Mouse (Mus musculus) ES-E14 (cell line): ENCODE measurements around the gene Dusp12. TPM values are rescaled to one million over a fixed set of nuclear protein-coding genes. Genes with fewer than 3 reads are reported as not detected.
A peak's percentile ranks its signal among the peaks of the same experiment; 100 is the strongest.

ENCODE experiments used
- DNase-seq: peaks from one replicate; pipeline ENCODE4 v3.0.0-alpha.2; 2013; ENCODE audit warnings: low read depth, low spot score
- H3K27ac ChIP-seq: 2 replicates; pipeline ENCODE4 v1.5.1; 2012; ENCODE audit warnings: low read depth, mild to moderate bottlenecking, low read length, moderate library complexity, mixed read lengths; ENCODE audit not compliant: poor library complexity, insufficient read depth, severe bottlenecking
- H3K36me3 ChIP-seq: 2 replicates; pipeline ENCODE4 v1.6.1; 2012; ENCODE audit warnings: mild to moderate bottlenecking, low read length, moderate library complexity, mixed read lengths; ENCODE audit not compliant: control insufficient read depth, poor library complexity, insufficient read depth, severe bottlenecking
- H3K4me1 ChIP-seq, 2 experiments: fragments of 150-350 bp in 1 of 2; sonication (generic) in 1 of 2; 2 replicates each; pipeline ENCODE4 v1.6.1; 2012; ENCODE audit warnings: low read length in 2 of 2, mild to moderate bottlenecking in 1 of 2, mixed read lengths in 1 of 2; ENCODE audit not compliant: control insufficient read depth in 2 of 2, insufficient read depth in 2 of 2, poor library complexity in 1 of 2
- H3K4me3 ChIP-seq, 2 experiments: fragments of 150-350 bp in 1 of 2; sonication (generic) in 1 of 2; 2 replicates each; pipeline ENCODE4 v1.5.1; 2012; ENCODE audit warnings: low read length in 2 of 2, low read depth in 1 of 2, mild to moderate bottlenecking in 1 of 2, mixed read lengths in 1 of 2; ENCODE audit not compliant: insufficient read depth in 1 of 2, poor library complexity in 1 of 2, severe bottlenecking in 1 of 2
- H3K9ac ChIP-seq: 2 replicates; pipeline ENCODE4 v1.6.1; 2012; ENCODE audit warnings: low read depth, mild to moderate bottlenecking, low read length, mixed read lengths; ENCODE audit not compliant: poor library complexity, insufficient read depth, severe bottlenecking
- H3K9me3 ChIP-seq: fragments of 150-350 bp; sonication (generic); 2 replicates; pipeline ENCODE4 v1.6.1; 2012; ENCODE audit warnings: low read depth, mild to moderate bottlenecking, low read length; ENCODE audit not compliant: control insufficient read depth, insufficient read depth
- CHD2 ChIP-seq: IDR thresholded peaks from 2 replicates; pipeline ENCODE4 v1.6.1; 2014; ENCODE audit warnings: mild to moderate bottlenecking, low read depth, low read length, inconsistent platforms
- HCFC1 ChIP-seq: IDR thresholded peaks from 2 replicates; pipeline ENCODE4 v1.6.1; 2012; ENCODE audit warnings: low read length, inconsistent platforms, borderline replicate concordance; ENCODE audit not compliant: insufficient read depth
- MAFK ChIP-seq: IDR thresholded peaks from 2 replicates; pipeline ENCODE4 v1.6.1; 2014; ENCODE audit warnings: mild to moderate bottlenecking, low read depth, low read length, inconsistent platforms; ENCODE audit not compliant: insufficient read depth
- ZC3H11A ChIP-seq: IDR thresholded peaks from 2 replicates; pipeline ENCODE4 v1.6.1; 2012; ENCODE audit warnings: low read depth, mild to moderate bottlenecking, inconsistent platforms, low read length, borderline replicate concordance
- ZNF384 ChIP-seq: IDR thresholded peaks from 2 replicates; pipeline ENCODE4 v1.6.1; 2012; ENCODE audit warnings: low read depth, low read length, inconsistent platforms
- in situ Hi-C, 2 experiments: fragments of 600-800 bp; cut with MboI; formaldehyde crosslinking; loops; one replicate each; pipeline ENCODE4 v1.15.1; 2025; ENCODE audit warnings: low sequenced_read_pairs in 2 of 2, inconsistent platforms in 1 of 2; ENCODE audit not compliant: unreplicated experiment in 2 of 2
- total RNA-seq: library from RNA; depleted of rRNA; stranded (reverse); fragments of 300-350 nt; gene quantifications from 2 replicates; pipeline ENCODE4 v1.2.3, GENCODE M21; 2012

Gene Dusp12
- total RNA-seq, 1 experiment, result 47.6 TPM

DNA sequence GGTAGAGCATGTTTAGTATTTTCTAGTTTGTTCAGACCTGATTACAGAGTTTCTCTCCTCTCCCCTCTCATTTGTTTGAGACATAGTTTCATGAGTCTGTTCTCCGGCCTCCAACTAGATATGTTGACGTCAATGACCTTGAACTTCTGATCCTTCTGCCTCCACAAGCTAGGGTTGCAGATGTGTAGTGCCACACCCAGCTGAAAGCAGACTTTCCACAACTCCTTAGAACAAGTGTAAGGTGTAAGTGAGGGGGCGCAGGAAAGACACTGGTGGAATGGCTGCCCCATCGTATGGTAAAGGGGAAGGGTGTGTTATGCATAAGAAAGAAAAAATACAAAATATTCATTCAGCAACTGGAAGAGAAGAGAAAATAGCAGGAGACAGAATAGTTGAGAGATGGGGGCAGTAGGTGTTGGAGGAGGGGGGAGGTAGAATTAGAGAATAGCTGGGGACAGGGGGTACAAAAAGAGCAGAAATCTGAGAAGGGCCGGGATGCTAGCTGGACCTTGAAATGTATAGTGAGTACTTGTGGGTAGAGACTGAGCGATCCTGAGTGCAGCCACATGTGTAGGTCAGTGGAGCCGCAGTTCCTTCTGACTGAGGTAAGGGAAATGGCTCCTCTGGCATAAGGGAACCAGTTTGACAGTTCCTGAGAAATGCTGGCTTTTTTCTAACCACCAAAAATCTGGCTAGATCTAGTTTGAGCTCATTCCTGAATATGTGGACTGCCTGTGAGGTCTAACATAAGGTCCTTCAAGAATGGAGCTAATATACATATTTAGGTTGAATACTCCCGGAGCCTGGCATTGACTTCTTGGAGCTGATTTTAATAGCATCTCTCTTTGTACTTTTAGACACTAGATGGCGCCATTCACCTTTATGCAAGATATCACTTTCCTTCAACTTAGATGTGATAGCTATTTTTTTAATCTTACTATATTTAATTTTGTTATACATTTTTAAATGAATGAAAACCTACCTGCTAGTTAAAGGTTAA lies 9.6 kb upstream of the Dusp12 start:
- Histone ChIP-seq H3K9me3 (no peaks in the 10 kb centered on the region), H3K36me3 (no peaks in the 10 kb centered on the region), H3K9ac (no peak overlapping the region; the same call in 1 of the 2 replicates), H3K4me1 (peaks cover 3 to 19% of the 10 kb centered on the region in 2 experiments; a peak in 3 of 4 replicates), H3K4me3 (no peak overlapping the region), H3K27ac (peak overlapping the region; percentile 76; the same call in 1 of the 2 replicates)
- in situ Hi-C loops, result loop anchor here (5.0 to 25.0 kb wide), 3 partner anchors 92 to 342 kb away; partner anchors contain the start of genes Apoa2 (in 1 of the 2), Fcer1g (in 1 of the 2) and Fcgr2b (in 1 of the 2)
- peak; percentile 61 for DNase-seq
- no peak for TF ChIP-seq HCFC1
- TF ChIP-seq MAFK, result no peak
- TF ChIP-seq CHD2, result no peak
- TF ChIP-seq ZC3H11A, result no peak
- no peak for TF ChIP-seq ZNF384

DNA sequence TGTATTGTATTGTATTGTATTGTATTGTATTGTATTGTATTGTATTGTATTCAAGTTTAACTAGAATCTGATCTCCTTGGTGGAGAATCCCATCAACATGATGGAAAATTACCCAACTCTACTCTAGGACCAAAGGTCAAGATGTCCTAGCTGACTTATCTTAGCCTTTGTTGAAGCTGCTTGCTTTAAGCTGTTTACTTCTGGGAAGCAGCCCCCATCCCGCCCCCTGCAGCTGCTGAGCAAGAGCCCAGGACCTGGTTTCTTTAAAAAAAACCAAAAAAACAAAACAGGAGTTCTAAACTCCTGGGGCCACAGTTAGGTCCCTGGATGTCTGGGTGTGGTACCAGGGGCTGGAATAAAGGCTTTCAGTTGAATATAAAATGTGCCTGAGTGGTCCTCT lies 6.9 kb upstream of the Dusp12 start:
- Histone ChIP-seq H3K4me1 (peaks cover 3 to 17% of the 10 kb centered on the region in 2 experiments; a peak in 3 of 4 replicates), H3K9ac (no peak overlapping the region), H3K9me3 (no peaks in the 10 kb centered on the region), H3K27ac (peak overlapping the region; percentile 72; the same call in 1 of the 2 replicates), H3K36me3 (no peaks in the 10 kb centered on the region), H3K4me3 (no peak overlapping the region)
- in situ Hi-C loops, result loop anchor here (25.0 kb wide), 2 partner anchors 95 to 345 kb away; partner anchors contain the start of genes Apoa2 (in 1 of the 2), Fcer1g (in 1 of the 2) and Fcgr2b (in 1 of the 2)
- no peak for TF ChIP-seq ZNF384
- no peak for TF ChIP-seq ZC3H11A
- no peak for TF ChIP-seq HCFC1
- no peak for DNase-seq

DNA sequence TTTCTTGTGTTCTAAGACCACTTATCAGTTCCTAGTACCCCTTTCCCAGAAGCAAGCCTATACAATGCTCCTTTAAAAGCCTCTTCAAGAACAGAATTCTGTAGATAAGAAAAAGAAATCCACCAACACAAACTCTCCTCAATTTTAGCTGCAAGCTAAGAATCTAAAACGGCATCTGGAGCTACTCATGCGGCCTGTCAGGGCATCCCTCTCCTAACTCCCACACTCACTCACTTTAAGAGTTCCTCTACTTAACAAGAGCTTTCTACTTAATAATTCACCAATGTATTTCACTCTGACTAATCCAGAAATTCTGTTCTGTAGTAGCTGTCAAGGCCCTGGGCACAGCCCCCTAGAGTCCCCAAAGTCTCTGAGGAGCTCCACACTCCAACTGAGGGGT lies 6.3 kb upstream of the Dusp12 start:
- in situ Hi-C loops, result loop anchor here (25.0 kb wide), 2 partner anchors 96 to 346 kb away; partner anchors contain the start of genes Apoa2 (in 1 of the 2), Fcer1g (in 1 of the 2) and Fcgr2b (in 1 of the 2)
- no peaks in the 10 kb centered on the region for H3K9me3 ChIP-seq
- H3K4me3 ChIP-seq, result no peak overlapping the region
- H3K9ac ChIP-seq, result no peak overlapping the region
- H3K36me3 ChIP-seq, result no peaks in the 10 kb centered on the region
- peak overlapping the region; percentile 72; the same call in 1 of the 2 replicates for H3K27ac ChIP-seq
- peaks cover 3 to 14% of the 10 kb centered on the region in 2 experiments; a peak in 3 of 4 replicates for H3K4me1 ChIP-seq
- no peak for DNase-seq
- TF ChIP-seq ZNF384 (no peak), CHD2 (no peak), ZC3H11A (no peak), HCFC1 (no peak), MAFK (no peak)

DNA sequence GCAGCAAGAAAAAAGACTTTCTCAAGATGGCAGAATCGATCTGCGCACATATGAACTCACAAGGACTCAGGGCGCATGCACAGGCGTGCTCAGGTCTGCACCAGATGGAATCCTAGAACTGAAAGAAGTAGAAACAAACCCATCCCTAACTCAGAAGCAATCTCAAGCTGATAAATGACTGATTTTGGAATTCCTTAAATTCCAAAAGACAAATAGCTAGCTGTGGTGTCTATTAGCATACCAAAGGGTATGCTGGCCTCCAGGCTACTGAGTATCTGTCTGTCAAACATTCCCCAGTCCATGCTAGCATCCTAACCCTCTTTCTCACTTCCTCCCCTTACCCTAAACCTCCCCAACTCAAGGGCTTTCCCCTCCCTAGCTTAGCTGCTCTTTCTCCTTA lies 4.0 kb upstream of the Dusp12 start:
- TF ChIP-seq ZNF384, result no peak
- no peak for TF ChIP-seq ZC3H11A
- no peak for TF ChIP-seq HCFC1
- no peak; the same call in 1 of the 2 replicates for TF ChIP-seq CHD2
- TF ChIP-seq MAFK, result no peak
- no peak overlapping the region; a peak in 1 of 4 replicates for H3K4me3 ChIP-seq
- in situ Hi-C loops, result loop anchor here (25.0 kb wide), 2 partner anchors 98 to 348 kb away; partner anchors contain the start of genes Apoa2 (in 1 of the 2), Fcer1g (in 1 of the 2) and Fcgr2b (in 1 of the 2)
- no peaks in the 10 kb centered on the region for H3K9me3 ChIP-seq
- peaks cover 5 to 12% of the 10 kb centered on the region in 2 experiments; a peak in 3 of 4 replicates for H3K4me1 ChIP-seq
- no peak overlapping the region; the same call in 1 of the 2 replicates for H3K9ac ChIP-seq
- DNase-seq, result peak; percentile 51
- H3K27ac ChIP-seq, result peak overlapping the region; percentile 69; the same call in 1 of the 2 replicates
- H3K36me3 ChIP-seq, result no peaks in the 10 kb centered on the region
